Comparison of ENCODE assay signal across 8 mouse cellular contexts in the genomic region with DNA sequence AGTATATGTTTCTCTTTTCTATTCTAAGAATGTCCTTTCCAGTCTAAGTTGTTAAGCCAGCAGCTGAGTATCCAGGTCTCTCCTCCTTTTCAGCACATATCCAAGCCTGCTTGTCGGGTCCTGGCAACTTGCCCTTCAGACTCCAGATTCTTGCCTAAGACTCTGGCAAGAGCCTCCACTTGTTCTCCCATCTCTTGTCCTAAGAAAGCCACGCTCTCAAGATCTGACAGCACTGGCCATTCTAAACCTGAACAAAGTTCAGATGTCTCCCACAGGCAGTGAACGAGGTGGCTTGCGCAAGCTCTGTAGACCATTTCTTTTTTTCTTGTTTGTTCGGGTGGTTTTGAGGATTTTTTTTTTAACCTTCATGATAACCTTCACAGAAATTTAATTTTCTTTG.
DNase-seq lines count a peak whose midpoint lies in the region; ATAC-seq lines count a peak whose summit lies in the region.

No protein-coding gene starts in this region.

- H3K9me3 ChIP-seq in embryonic facial prominence, embryonic 14.5 days (ENCODE audit: control insufficient read depth, low read length): no peaks in the 10 kb centered on the region
- H3K9me3 ChIP-seq in embryonic facial prominence, embryonic 10.5 days: no peaks in the 10 kb centered on the region
- no peaks in the 10 kb centered on the region for H3K9me3 ChIP-seq in heart, embryonic 10.5 days
- H3K9me3 ChIP-seq in liver, embryonic 13.5 days (replicated peaks): no peaks in the 10 kb centered on the region

- no peak overlapping the region for H3K9ac ChIP-seq in embryonic facial prominence, embryonic 14.5 days (ENCODE audit: low read depth, low read length)
- no peak overlapping the region for H3K9ac ChIP-seq in liver, embryonic 13.5 days

- no peak overlapping the region for H3K4me3 ChIP-seq in embryonic facial prominence, embryonic 14.5 days (ENCODE audit: low read depth, low read length)
- H3K4me3 ChIP-seq in embryonic facial prominence, embryonic 10.5 days: no peak overlapping the region
- H3K4me3 ChIP-seq in heart, embryonic 10.5 days: no peak overlapping the region
- H3K4me3 ChIP-seq in liver, embryonic 13.5 days (replicated peaks): no peak overlapping the region

- no peak for ATAC-seq in embryonic facial prominence, embryonic 14.5 days (ENCODE audit: low read depth)
- no peak for ATAC-seq in liver, embryonic 13.5 days (ENCODE audit: low read depth)

- H3K27ac ChIP-seq in embryonic facial prominence, embryonic 14.5 days (replicated peaks; ENCODE audit: low read depth, low read length): no peak overlapping the region
- H3K27ac ChIP-seq in embryonic facial prominence, embryonic 10.5 days (replicated peaks): no peak overlapping the region
- H3K27ac ChIP-seq in heart, embryonic 10.5 days: peak overlapping the region; percentile 29; the same call in 1 of the 2 replicates
- H3K27ac ChIP-seq in liver, embryonic 13.5 days: peak overlapping the region; percentile 16; the same call in 1 of the 2 replicates

- no peaks in the 10 kb centered on the region for H3K27me3 ChIP-seq in embryonic facial prominence, embryonic 14.5 days (replicated peaks; ENCODE audit: control insufficient read depth, insufficient read depth, low read length)
- H3K27me3 ChIP-seq in embryonic facial prominence, embryonic 10.5 days (replicated peaks; ENCODE audit: low read depth, poor library complexity, severe bottlenecking): no peaks in the 10 kb centered on the region
- no peaks in the 10 kb centered on the region for H3K27me3 ChIP-seq in heart, embryonic 10.5 days (ENCODE audit: insufficient read depth, poor library complexity, severe bottlenecking)
- H3K27me3 ChIP-seq in liver, embryonic 13.5 days: no peaks in the 10 kb centered on the region

- no peak overlapping the region for H3K4me2 ChIP-seq in embryonic facial prominence, embryonic 14.5 days (ENCODE audit: low read depth, low read length)
- no peak overlapping the region for H3K4me2 ChIP-seq in liver, embryonic 13.5 days

- no peaks in the 10 kb centered on the region for H3K36me3 ChIP-seq in embryonic facial prominence, embryonic 14.5 days (ENCODE audit: control insufficient read depth, insufficient read depth, low read length)
- H3K36me3 ChIP-seq in embryonic facial prominence, embryonic 10.5 days (replicated peaks): peaks cover 7% of the 10 kb centered on the region; the same call in 1 of the 2 replicates
- H3K36me3 ChIP-seq in heart, embryonic 10.5 days: 0 out of 2 replicates have a peak, but pooled peaks cover 6% of the 10 kb centered on the region
- H3K36me3 ChIP-seq in liver, embryonic 13.5 days: no peaks in the 10 kb centered on the region

- H3K4me1 ChIP-seq in embryonic facial prominence, embryonic 14.5 days (ENCODE audit: control insufficient read depth, insufficient read depth, low read length): peaks cover 16% of the 10 kb centered on the region
- peaks cover 21% of the 10 kb centered on the region for H3K4me1 ChIP-seq in embryonic facial prominence, embryonic 10.5 days
- peaks cover 43% of the 10 kb centered on the region for H3K4me1 ChIP-seq in heart, embryonic 10.5 days
- H3K4me1 ChIP-seq in liver, embryonic 13.5 days (replicated peaks): peaks cover 6% of the 10 kb centered on the region; the same call in 1 of the 2 replicates

- peak; percentile 81 for DNase-seq in embryonic facial prominence, embryonic 14.5 days (ENCODE audit: low spot score)
- DNase-seq in embryonic facial prominence, embryonic 10.5 days (ENCODE audit: low spot score): no peak
- peak; percentile 95 for DNase-seq in NIH3T3 (ENCODE audit: low read depth)
- no peak for DNase-seq in heart, embryonic 10.5 days (ENCODE audit: low spot score)
- no peak for DNase-seq in liver, embryonic 13.5 days
- peak; percentile 84 for DNase-seq in urinary bladder, postnatal 14 days (ENCODE audit: low spot score)
- DNase-seq in natural killer cell, adult 2 months (ENCODE audit: low spot score in 2 of 2): no peak
- DNase-seq in left cerebral cortex, postnatal 36 days (ENCODE audit: low spot score in 2 of 2): no peak

- intact Hi-C loops in left cerebral cortex, postnatal 36 days (cut with DNase I): no loop called here

- 81% methylated on average over 5 of the region's 5 CpGs for WGBS in embryonic facial prominence, embryonic 14.5 days
- 89% methylated on average over 5 of the region's 5 CpGs for WGBS in embryonic facial prominence, embryonic 10.5 days
- 67% methylated on average over 5 of the region's 5 CpGs for WGBS in heart, embryonic 10.5 days
- WGBS in liver, embryonic 13.5 days (ENCODE audit: insufficient replicate concordance): 55% methylated on average over 5 of the region's 5 CpGs

Comparison
In these comparisons a context has a peak if more than half of its experiments do, and no peak if none do; other contexts are left out.
1. DNase-seq: peak in embryonic facial prominence, embryonic 14.5 days (single experiment), NIH3T3 (single experiment) and urinary bladder, postnatal 14 days (single experiment); none in embryonic facial prominence, embryonic 10.5 days (single experiment), heart, embryonic 10.5 days (single experiment), liver, embryonic 13.5 days (single experiment), natural killer cell, adult 2 months (0 of 2) and left cerebral cortex, postnatal 36 days (0 of 2).
2. H3K27ac ChIP-seq: peak in heart, embryonic 10.5 days (single experiment) and liver, embryonic 13.5 days (single experiment); none in embryonic facial prominence, embryonic 14.5 days (single experiment) and embryonic facial prominence, embryonic 10.5 days (single experiment).